Mouse (Mus musculus) C2C12 (cell line): Measurements from ENCODE around the gene Clmp. TPM values are rescaled to one million over a fixed set of nuclear protein-coding genes. Genes with fewer than 3 reads are reported as not detected.
A peak's percentile ranks its signal among the peaks of the same experiment; 100 is the strongest.

Experiments
- H3K27me3 ChIP-seq: one replicate; pipeline ENCODE4 v1.6.1; 2011; ENCODE audit not compliant: control insufficient read depth, insufficient read depth, insufficient read length
- H3K36me3 ChIP-seq: one replicate; pipeline ENCODE4 v1.6.1; 2011; ENCODE audit not compliant: control insufficient read depth, insufficient read depth
- H3K4me3 ChIP-seq: one replicate; pipeline ENCODE4 v1.5.1; 2011; ENCODE audit warnings: mild to moderate bottlenecking, control low read depth; ENCODE audit not compliant: poor library complexity, insufficient read depth, severe bottlenecking
- H3K79me2 ChIP-seq: one replicate; pipeline ENCODE4 v1.6.1; 2011; ENCODE audit not compliant: control insufficient read depth, insufficient read depth
- H3K79me3 ChIP-seq: one replicate; pipeline ENCODE4 v1.6.1; 2011; ENCODE audit warnings: low read depth, control low read depth
- H3ac ChIP-seq: one replicate; pipeline ENCODE3; 2011; ENCODE audit warnings: low read depth; ENCODE audit not compliant: control insufficient read depth, insufficient read length
- CEBPB ChIP-seq: IDR thresholded peaks from one replicate; pipeline ENCODE4 v1.6.1; 2011; ENCODE audit warnings: low read depth, mild to moderate bottlenecking, control low read depth, moderate library complexity
- CTCF ChIP-seq: IDR thresholded peaks from one replicate; pipeline ENCODE4 v1.5.1; 2011; ENCODE audit not compliant: control insufficient read depth, insufficient read depth, insufficient read length
- FOSL1 ChIP-seq: IDR thresholded peaks from one replicate; pipeline ENCODE4 v1.8.0; 2011; ENCODE audit warnings: mild to moderate bottlenecking, low read length; ENCODE audit not compliant: poor library complexity, insufficient read depth, severe bottlenecking
- MAX ChIP-seq: IDR thresholded peaks from one replicate; pipeline ENCODE4 v1.6.1; 2011; ENCODE audit warnings: mild to moderate bottlenecking, control low read depth
- MYOD1 ChIP-seq: IDR thresholded peaks from one replicate; pipeline ENCODE4 v1.6.1; 2011; ENCODE audit warnings: low read depth; ENCODE audit not compliant: control insufficient read depth, insufficient read length
- MYOG ChIP-seq: IDR thresholded peaks from one replicate; pipeline ENCODE4 v1.6.1; 2011; ENCODE audit not compliant: control insufficient read depth, insufficient read length; ENCODE audit errors: extremely low read depth
- USF1 ChIP-seq: IDR thresholded peaks from one replicate; pipeline ENCODE4 v1.6.1; 2011; ENCODE audit warnings: low read depth, mild to moderate bottlenecking, control low read depth, moderate library complexity
- polyA plus RNA-seq: library from polyadenylated mRNA; unstranded; fragments of >200 nt; fragmentation: generic; extraction: Trizol; gene quantifications from one replicate; pipeline ENCODE4 v1.2.1, GENCODE M21; 2012; ENCODE audit warnings: missing spikeins

Gene Clmp
- polyA plus RNA-seq, 1 experiment: 13.6 TPM

DNA sequence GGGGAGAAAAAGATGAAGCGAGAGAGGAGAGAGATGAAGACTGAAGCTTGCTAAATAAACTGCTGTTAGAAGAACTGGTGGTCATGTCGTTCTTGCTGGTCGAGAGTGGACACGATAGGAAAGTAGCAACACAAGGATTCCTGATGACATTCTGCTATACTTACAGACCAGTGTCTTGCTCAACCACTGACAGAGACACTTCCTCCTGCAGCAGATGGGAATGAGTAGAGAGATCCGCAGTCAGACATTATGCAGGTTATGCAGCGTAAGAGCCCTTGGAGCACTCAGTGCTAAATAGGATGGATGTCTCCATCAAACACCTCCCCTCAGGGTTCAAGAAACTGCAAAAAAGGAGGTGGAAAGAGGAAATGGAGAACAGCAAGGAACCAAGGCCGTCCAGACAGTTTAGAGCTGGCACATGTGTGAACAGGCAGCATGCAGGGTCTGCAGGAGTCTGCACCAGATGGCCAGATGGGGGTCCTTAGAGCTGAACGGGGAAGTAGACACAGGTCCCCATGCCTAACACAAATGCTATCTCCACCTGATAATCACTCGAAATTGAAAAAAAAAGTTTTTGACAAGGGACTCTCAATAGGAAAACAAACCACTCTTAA is 19.5 kb upstream of the Clmp start:
- no peaks in the 10 kb centered on the region for H3K36me3 ChIP-seq
- no peak for TF ChIP-seq CEBPB
- TF ChIP-seq MAX: no peak
- no peak for TF ChIP-seq FOSL1
- no peak for TF ChIP-seq MYOD1
- no peak for TF ChIP-seq USF1
- no peak for TF ChIP-seq CTCF
- TF ChIP-seq MYOG: no peak

DNA sequence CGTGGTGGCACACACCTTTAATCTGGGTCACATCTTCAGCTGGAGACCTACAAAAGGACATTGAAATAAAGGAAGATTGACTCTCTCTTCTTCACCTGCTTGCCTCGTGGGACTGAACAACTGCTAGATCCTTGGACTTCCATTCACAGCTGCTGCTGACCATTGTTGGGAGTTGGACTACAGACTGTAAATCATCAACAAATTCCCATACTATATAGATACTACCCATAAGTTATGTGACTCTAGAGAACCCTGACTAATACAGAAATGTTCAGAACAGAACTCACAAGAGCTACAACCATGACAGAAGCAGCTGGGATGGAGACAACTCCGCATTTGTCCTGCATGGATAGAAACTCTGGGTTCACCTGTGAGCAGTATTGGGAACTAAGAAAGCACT is 15.4 kb upstream of the Clmp start, which contains the start of gene Gm21915:
TSS of gene Gm21915 (plus strand) at position 301 of the 400 bp plus-strand sequence.
- TF ChIP-seq MAX (no peak), CTCF (no peak), CEBPB (no peak), FOSL1 (no peak), USF1 (no peak), MYOG (no peak), MYOD1 (no peak)
- H3ac ChIP-seq: no peak within 1 kb of the TSS
- H3K79me3 ChIP-seq: no peaks in the 10 kb centered on the region
- H3K4me3 ChIP-seq: no peak within 1 kb of the TSS
- H3K27me3 ChIP-seq: no peaks in the 10 kb centered on the region
- no peaks in the 10 kb centered on the region for H3K36me3 ChIP-seq
- H3K79me2 ChIP-seq: no peaks in the 10 kb centered on the region

More for the DNA sequence above, 19.5 kb upstream of the Clmp start:
- no peak overlapping the region for H3ac ChIP-seq
- no peaks in the 10 kb centered on the region for H3K27me3 ChIP-seq
- H3K4me3 ChIP-seq: no peak overlapping the region
- H3K79me3 ChIP-seq: no peaks in the 10 kb centered on the region
- no peaks in the 10 kb centered on the region for H3K79me2 ChIP-seq

GRCm38 (mm10) chr9:40671323-40671930 is 14.3 kb upstream of the Clmp start:
- Histone ChIP-seq H3K79me2 (no peaks in the 10 kb centered on the region), H3K36me3 (no peaks in the 10 kb centered on the region), H3K79me3 (no peaks in the 10 kb centered on the region), H3ac (no peak overlapping the region), H3K4me3 (no peak overlapping the region), H3K27me3 (no peaks in the 10 kb centered on the region)
- TF ChIP-seq USF1 (no peak), MYOD1 (no peak), FOSL1 (no peak), CTCF (no peak), MYOG (no peak), CEBPB (no peak), MAX (no peak)

DNA sequence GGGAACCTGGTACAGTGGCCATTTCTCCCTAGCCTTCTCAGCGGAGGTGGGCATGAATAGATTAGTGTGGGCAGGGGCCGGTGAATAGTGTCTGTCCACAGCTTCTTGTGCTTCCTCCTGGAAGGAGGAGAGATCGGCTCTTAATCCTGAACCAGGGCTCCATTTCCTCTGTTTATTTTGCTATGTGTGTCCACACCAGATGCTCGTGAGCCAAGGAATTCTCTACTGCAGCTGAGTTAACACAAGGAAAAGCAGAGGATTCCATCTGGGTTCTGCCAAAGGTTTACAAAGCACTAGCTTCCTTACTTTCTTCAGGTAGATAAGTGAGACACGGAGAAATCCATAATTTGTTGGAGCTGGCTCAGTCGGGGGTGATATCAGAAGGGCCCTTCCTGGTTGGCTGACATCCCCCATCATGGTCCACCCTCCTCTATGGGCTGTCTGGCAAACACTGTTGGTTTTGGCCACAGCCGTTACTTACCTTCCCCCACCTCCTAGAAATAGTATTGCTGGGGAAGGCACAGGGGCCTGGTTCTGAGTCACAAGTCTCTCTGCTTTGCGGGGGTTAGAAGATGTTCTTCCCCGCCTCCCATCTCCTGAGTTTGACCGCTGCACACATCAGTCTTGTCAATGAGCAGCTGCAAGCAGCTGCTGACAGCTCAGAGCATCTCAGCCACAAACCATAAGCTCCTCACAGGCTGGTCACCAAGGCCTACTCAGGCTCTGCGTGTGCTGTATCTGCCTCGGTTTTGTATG is 10.4 kb upstream of the Clmp start:
- Histone ChIP-seq H3K36me3 (no peaks in the 10 kb centered on the region), H3K79me2 (no peaks in the 10 kb centered on the region), H3ac (no peak overlapping the region), H3K27me3 (no peaks in the 10 kb centered on the region), H3K4me3 (no peak overlapping the region), H3K79me3 (no peaks in the 10 kb centered on the region)
- TF ChIP-seq MYOD1: peak; percentile 98
- no peak for TF ChIP-seq FOSL1

DNA sequence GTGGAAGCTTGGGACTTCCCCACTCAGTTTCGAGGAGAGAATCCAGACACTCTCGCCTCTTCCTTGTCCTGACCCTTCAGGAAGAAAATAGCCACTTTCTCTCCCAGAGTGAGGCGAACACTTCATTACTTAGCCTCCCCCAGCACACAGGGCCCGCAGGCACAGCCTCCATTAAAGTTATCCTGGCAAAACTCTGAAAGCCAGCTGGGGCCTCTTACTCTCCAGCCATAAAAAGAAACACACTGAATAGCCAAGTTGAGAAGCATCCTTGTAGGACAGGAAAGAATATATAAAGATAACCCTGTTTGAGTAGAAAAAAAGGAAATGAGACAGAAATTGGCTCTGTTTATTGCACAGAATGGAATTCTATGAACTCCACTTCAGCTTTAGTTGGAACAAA is 7.1 kb upstream of the Clmp start:
- no peaks in the 10 kb centered on the region for H3K27me3 ChIP-seq
- no peak for TF ChIP-seq MYOG
- no peak for TF ChIP-seq FOSL1
- no peak for TF ChIP-seq CEBPB
- TF ChIP-seq CTCF: no peak
- no peak for TF ChIP-seq USF1
- no peak for TF ChIP-seq MYOD1
- no peak for TF ChIP-seq MAX
- H3K79me2 ChIP-seq: no peaks in the 10 kb centered on the region
- H3K36me3 ChIP-seq: no peaks in the 10 kb centered on the region
- no peak overlapping the region for H3ac ChIP-seq
- no peak overlapping the region for H3K4me3 ChIP-seq
- H3K79me3 ChIP-seq: no peaks in the 10 kb centered on the region
